Mouse (Mus musculus) lung, postnatal 10 days (tissue): Measurements from ENCODE around the gene Wwc1.

Experiments used
- DNase-seq: peaks from one replicate; pipeline ENCODE4 v3.0.0; 2021

Wwc1 gene

GRCm38 (mm10) chr11:35932121-35932885 is 48.0 kb downstream of the Wwc1 start:
- no peak for DNase-seq

- DNase-seq = no peak
Observed at GRCm38 (mm10) chr11:35930511-35931060, 49.7 kb downstream of the Wwc1 start.

GRCm38 (mm10) chr11:35928453-35928852 is 51.9 kb downstream of the Wwc1 start:
- DNase-seq = no peak

- no peak for DNase-seq
Observed at GRCm38 (mm10) chr11:35927309-35927708, 53.0 kb downstream of the Wwc1 start.

GRCm38 (mm10) chr11:35925592-35925991 is 54.7 kb downstream of the Wwc1 start:
- peak; percentile 74 for DNase-seq

- DNase-seq = peak; percentile 25
Observed at GRCm38 (mm10) chr11:35922205-35922873, 58.0 kb downstream of the Wwc1 start.

- DNase-seq = no peak
Observed at GRCm38 (mm10) chr11:35920776-35921175, 59.6 kb downstream of the Wwc1 start.

GRCm38 (mm10) chr11:35919856-35920503 is 60.3 kb downstream of the Wwc1 start:
- peak; percentile 70 for DNase-seq

GRCm38 (mm10) chr11:35919383-35919782 is 60.9 kb downstream of the Wwc1 start:
- no peak for DNase-seq

- DNase-seq = no peak
Observed at GRCm38 (mm10) chr11:35916466-35917185, 63.7 kb downstream of the Wwc1 start.

- peak; percentile 21 for DNase-seq
Observed at GRCm38 (mm10) chr11:35915546-35915945, 64.8 kb downstream of the Wwc1 start.

GRCm38 (mm10) chr11:35913418-35914044 is 66.8 kb downstream of the Wwc1 start:
- DNase-seq = no peak

GRCm38 (mm10) chr11:35904955-35905550 is 75.3 kb downstream of the Wwc1 start:
- no peak for DNase-seq

GRCm38 (mm10) chr11:35903079-35903478 is 77.2 kb downstream of the Wwc1 start:
- DNase-seq = no peak

- no peak for DNase-seq
Observed at GRCm38 (mm10) chr11:35899946-35900345, 80.4 kb downstream of the Wwc1 start.

GRCm38 (mm10) chr11:35893454-35893853 is 86.9 kb downstream of the Wwc1 start:
- no peak for DNase-seq

GRCm38 (mm10) chr11:35893018-35893421 is 87.3 kb downstream of the Wwc1 start:
- peak; percentile 6 for DNase-seq

GRCm38 (mm10) chr11:35892293-35892692 is 88.0 kb downstream of the Wwc1 start:
- no peak for DNase-seq

GRCm38 (mm10) chr11:35888790-35889189 is 91.5 kb downstream of the Wwc1 start:
- DNase-seq = no peak

GRCm38 (mm10) chr11:35882777-35883176 is 97.5 kb downstream of the Wwc1 start:
- DNase-seq = no peak

- no peak for DNase-seq
Observed at GRCm38 (mm10) chr11:35878559-35878897, 101.8 kb downstream of the Wwc1 start.
